Mouse (Mus musculus): ENCODE results near the gene Emg1. TPM values are rescaled to one million over a fixed set of nuclear protein-coding genes. Genes with fewer than 3 reads are reported as not detected.

Emg1 gene
- 89.3 and 107 TPM in 2 replicates for total RNA-seq (2017)

GRCm38 (mm10) chr6:124711824-124712782, at the start of gene Emg1, which contains the start of gene Phb2:
TSS of gene Emg1 (minus strand) at chr6:124712178.
TSS of gene Phb2 (plus strand) at chr6:124712336.
- ATAC-seq (ENCODE audit: extremely low read depth, insufficient number of reproducible peaks, low FRiP score, poor library complexity, severe bottlenecking) = peak; percentile 97

- peak; percentile 86 for ATAC-seq (ENCODE audit: extremely low read depth, insufficient number of reproducible peaks, low FRiP score, poor library complexity, severe bottlenecking)
Measured at GRCm38 (mm10) chr6:124759259-124759658, 47.3 kb upstream of the Emg1 start.

- ATAC-seq (ENCODE audit: extremely low read depth, insufficient number of reproducible peaks, low FRiP score, poor library complexity, severe bottlenecking) = no peak
Measured at GRCm38 (mm10) chr6:124758849-124759232, 46.9 kb upstream of the Emg1 start.

- ATAC-seq (ENCODE audit: extremely low read depth, insufficient number of reproducible peaks, low FRiP score, poor library complexity, severe bottlenecking) = no peak
Measured at GRCm38 (mm10) chr6:124757909-124758848, 46.2 kb upstream of the Emg1 start.

GRCm38 (mm10) chr6:124757351-124757880, 45.4 kb upstream of the Emg1 start:
- no peak for ATAC-seq (ENCODE audit: extremely low read depth, insufficient number of reproducible peaks, low FRiP score, poor library complexity, severe bottlenecking)

GRCm38 (mm10) chr6:124756652-124757350, 44.8 kb upstream of the Emg1 start:
- no peak for ATAC-seq (ENCODE audit: extremely low read depth, insufficient number of reproducible peaks, low FRiP score, poor library complexity, severe bottlenecking)

- ATAC-seq (ENCODE audit: extremely low read depth, insufficient number of reproducible peaks, low FRiP score, poor library complexity, severe bottlenecking) = no peak
Measured at GRCm38 (mm10) chr6:124755831-124756595, 44.0 kb upstream of the Emg1 start, which contains the start of the genes Gm45234 and Atn1. TSS of gene Gm45234 (minus strand) at chr6:124756021. TSS of gene Atn1 (minus strand) at chr6:124756524.

- ATAC-seq (ENCODE audit: extremely low read depth, insufficient number of reproducible peaks, low FRiP score, poor library complexity, severe bottlenecking) = no peak
Measured at GRCm38 (mm10) chr6:124755306-124755705, 43.3 kb upstream of the Emg1 start.

- no peak for ATAC-seq (ENCODE audit: extremely low read depth, insufficient number of reproducible peaks, low FRiP score, poor library complexity, severe bottlenecking)
Measured at GRCm38 (mm10) chr6:124753861-124754260, 41.9 kb upstream of the Emg1 start.

GRCm38 (mm10) chr6:124750405-124750804, 38.4 kb upstream of the Emg1 start:
- no peak for ATAC-seq (ENCODE audit: extremely low read depth, insufficient number of reproducible peaks, low FRiP score, poor library complexity, severe bottlenecking)

- ATAC-seq (ENCODE audit: extremely low read depth, insufficient number of reproducible peaks, low FRiP score, poor library complexity, severe bottlenecking) = no peak
Measured at GRCm38 (mm10) chr6:124746654-124747632, 35.0 kb upstream of the Emg1 start.

GRCm38 (mm10) chr6:124746296-124746605, 34.3 kb upstream of the Emg1 start:
- no peak for ATAC-seq (ENCODE audit: extremely low read depth, insufficient number of reproducible peaks, low FRiP score, poor library complexity, severe bottlenecking)

GRCm38 (mm10) chr6:124745490-124746295, 33.7 kb upstream of the Emg1 start:
- peak; percentile 64 for ATAC-seq (ENCODE audit: extremely low read depth, insufficient number of reproducible peaks, low FRiP score, poor library complexity, severe bottlenecking)

- ATAC-seq (ENCODE audit: extremely low read depth, insufficient number of reproducible peaks, low FRiP score, poor library complexity, severe bottlenecking) = no peak
Measured at GRCm38 (mm10) chr6:124744755-124745321, 32.9 kb upstream of the Emg1 start.

- no peak for ATAC-seq (ENCODE audit: extremely low read depth, insufficient number of reproducible peaks, low FRiP score, poor library complexity, severe bottlenecking)
Measured at GRCm38 (mm10) chr6:124743647-124744046, 31.7 kb upstream of the Emg1 start.

All from neutrophil, adult 5-6 weeks (primary cell).